Mouse (Mus musculus) embryonic facial prominence, embryonic 15.5 days (tissue): ENCODE results near the gene Zzz3. TPM values are rescaled to one million over a fixed set of nuclear protein-coding genes. Genes with fewer than 3 reads are reported as not detected.

Experiments
- ATAC-seq: fragments of 200-750 bp; cut with Nextera tagmentation; 2 replicates; pipeline ENCODE4 v1.8.0; 2017; ENCODE audit warnings: low read depth, moderate TSS enrichment; ENCODE audit not compliant: insufficient number of reproducible peaks, low FRiP score, low TSS enrichment
- H3K27ac ChIP-seq: fragments of 300-500 bp; sonication (generic); replicated peaks from 2 replicates; pipeline ENCODE4 v1.5.1; 2015; ENCODE audit warnings: mild to moderate bottlenecking, inconsistent platforms
- H3K27me3 ChIP-seq: fragments of 300-500 bp; sonication (generic); 2 replicates; pipeline ENCODE4 v1.6.1; 2015; ENCODE audit warnings: inconsistent platforms
- H3K36me3 ChIP-seq: fragments of 300-500 bp; sonication (generic); 2 replicates; pipeline ENCODE4 v1.6.1; 2015; ENCODE audit warnings: mild to moderate bottlenecking, inconsistent platforms
- H3K4me1 ChIP-seq: fragments of 300-500 bp; sonication (generic); 2 replicates; pipeline ENCODE4 v1.6.1; 2015; ENCODE audit warnings: inconsistent platforms
- H3K4me2 ChIP-seq: fragments of 300-500 bp; sonication (generic); replicated peaks from 2 replicates; pipeline ENCODE4 v1.6.1; 2015; ENCODE audit warnings: mild to moderate bottlenecking, inconsistent platforms
- H3K4me3 ChIP-seq: fragments of 300-500 bp; sonication (generic); replicated peaks from 2 replicates; pipeline ENCODE4 v1.5.1; 2015; ENCODE audit warnings: mild to moderate bottlenecking, inconsistent platforms
- H3K9ac ChIP-seq: fragments of 300-500 bp; sonication (generic); 2 replicates; pipeline ENCODE4 v1.6.1; 2015; ENCODE audit warnings: inconsistent platforms
- H3K9me3 ChIP-seq: fragments of 300-500 bp; sonication (generic); replicated peaks from 2 replicates; pipeline ENCODE4 v1.6.1; 2016; ENCODE audit warnings: inconsistent platforms
- WGBS: fragments of 180-500 bp; shearing (Covaris S2); methylation state at CpG from one replicate; pipeline ENCODE4 v1.1.7; 2015; 5-methylcytosine and 5-hydroxymethylcytosine counted together
- polyA plus RNA-seq: library from polyadenylated mRNA; unstranded; fragments of >200 nt; fragmentation: Nextera tagmentation; extraction: Ambion mirVana; gene quantifications from 2 replicates; pipeline ENCODE4 v1.2.1, GENCODE M21; 2015

Gene Zzz3
- polyA plus RNA-seq, 1 experiment from 2014 or later, result 40.9 TPM

DNA sequence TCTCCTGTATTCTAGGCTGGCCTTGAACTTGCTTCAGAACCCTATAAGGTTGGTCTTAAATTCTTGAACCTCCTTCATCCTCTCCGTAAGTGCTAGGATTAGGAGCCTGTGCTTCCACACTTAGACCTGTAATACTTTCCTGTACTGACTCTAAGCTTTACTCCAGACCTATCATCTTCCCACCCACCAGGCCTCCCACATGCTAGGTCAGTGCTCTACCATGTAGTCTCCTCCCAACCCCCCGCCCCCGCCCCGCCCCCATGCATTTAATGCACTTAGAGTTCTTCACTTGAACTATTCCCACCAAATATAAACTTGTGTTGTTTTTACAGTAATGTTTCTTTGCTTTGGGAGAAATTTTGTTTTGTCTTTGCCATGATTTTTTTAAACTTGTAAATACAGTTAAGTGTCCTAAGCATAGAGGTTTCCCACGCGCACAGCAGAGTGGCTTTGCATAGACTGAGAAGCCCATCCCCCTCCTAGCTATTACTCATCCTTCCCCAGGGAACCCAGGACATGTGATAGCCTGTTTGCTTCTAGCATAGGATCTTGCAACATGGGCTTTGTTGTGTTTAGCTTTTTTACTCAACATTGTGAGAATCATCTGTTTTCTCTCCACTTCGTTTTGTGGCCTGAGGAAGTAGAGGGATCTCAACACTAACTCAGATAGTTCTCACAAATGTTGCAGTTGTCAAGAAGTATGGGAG lies 6.8 kb downstream of the Zzz3 start:
- no peak overlapping the region for H3K4me3 ChIP-seq
- H3K9ac ChIP-seq, result no peak overlapping the region
- H3K27me3 ChIP-seq, result no peaks in the 10 kb centered on the region
- H3K4me1 ChIP-seq, result peaks cover 28% of the 10 kb centered on the region
- 67% methylated on average over 7 of the region's 7 CpGs for WGBS
- no peaks in the 10 kb centered on the region for H3K9me3 ChIP-seq
- ATAC-seq, result peak; percentile 67
- peak overlapping the region; percentile 18; the same call in 1 of the 2 replicates for H3K27ac ChIP-seq
- no peak overlapping the region for H3K4me2 ChIP-seq
- 0 out of 2 replicates have a peak, but pooled peaks cover 5% of the 10 kb centered on the region for H3K36me3 ChIP-seq

DNA sequence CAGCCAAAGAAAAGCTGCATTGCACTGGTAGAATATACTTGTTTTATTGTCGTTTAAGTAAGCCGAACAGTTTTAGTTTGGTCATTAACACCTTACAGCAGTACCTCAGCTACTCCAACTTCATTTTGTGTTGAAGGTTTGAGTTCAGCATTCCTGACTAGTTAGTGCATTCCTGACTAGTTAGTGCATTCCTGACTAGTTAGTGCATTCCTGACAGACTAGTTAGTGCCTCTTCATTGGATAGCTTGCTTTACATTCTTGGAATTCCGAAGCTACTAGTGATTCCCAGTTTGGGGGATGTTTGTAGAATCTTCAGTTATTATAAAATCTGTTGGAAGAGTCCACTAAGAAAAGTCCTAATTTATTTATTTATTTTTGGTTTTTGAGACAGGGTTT lies 7.4 kb downstream of the Zzz3 start:
- H3K9ac ChIP-seq, result no peak overlapping the region
- WGBS, result 75% methylated on average over 3 of the region's 3 CpGs
- peaks cover 24% of the 10 kb centered on the region for H3K4me1 ChIP-seq
- H3K4me2 ChIP-seq, result no peak overlapping the region
- H3K27ac ChIP-seq, result peak overlapping the region; percentile 18; the same call in 1 of the 2 replicates
- no peaks in the 10 kb centered on the region for H3K9me3 ChIP-seq
- H3K4me3 ChIP-seq, result no peak overlapping the region
- H3K36me3 ChIP-seq, result 0 out of 2 replicates have a peak, but pooled peaks cover 5% of the 10 kb centered on the region
- H3K27me3 ChIP-seq, result no peaks in the 10 kb centered on the region
- ATAC-seq, result no peak

DNA sequence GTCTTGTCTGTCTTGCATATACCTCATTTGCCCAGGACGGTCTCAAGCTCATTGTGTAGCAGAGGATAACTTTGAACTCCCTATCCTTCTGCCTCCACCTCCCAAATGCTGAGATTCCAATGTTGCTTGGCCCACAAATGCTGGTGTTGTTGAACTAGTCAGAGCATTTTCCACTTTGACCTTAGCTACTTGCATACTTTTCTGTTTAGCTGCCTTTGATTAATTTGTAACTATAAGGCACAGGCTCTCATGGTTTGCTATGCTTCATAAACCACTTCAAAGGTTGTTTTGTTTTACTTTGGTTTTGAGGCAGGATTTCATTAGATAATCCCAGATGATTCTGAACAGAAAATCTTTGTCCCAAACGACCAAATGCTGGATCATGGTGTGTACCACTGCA lies 8.6 kb downstream of the Zzz3 start:
- Histone ChIP-seq H3K4me2 (no peak overlapping the region), H3K4me1 (peaks cover 23% of the 10 kb centered on the region), H3K36me3 (0 out of 2 replicates have a peak, but pooled peaks cover 5% of the 10 kb centered on the region), H3K27ac (no peak overlapping the region), H3K9me3 (no peaks in the 10 kb centered on the region), H3K9ac (no peak overlapping the region), H3K27me3 (no peaks in the 10 kb centered on the region), H3K4me3 (no peak overlapping the region)
- ATAC-seq, result no peak
- WGBS, result 53% methylated on average over 2 of the region's 2 CpGs

DNA sequence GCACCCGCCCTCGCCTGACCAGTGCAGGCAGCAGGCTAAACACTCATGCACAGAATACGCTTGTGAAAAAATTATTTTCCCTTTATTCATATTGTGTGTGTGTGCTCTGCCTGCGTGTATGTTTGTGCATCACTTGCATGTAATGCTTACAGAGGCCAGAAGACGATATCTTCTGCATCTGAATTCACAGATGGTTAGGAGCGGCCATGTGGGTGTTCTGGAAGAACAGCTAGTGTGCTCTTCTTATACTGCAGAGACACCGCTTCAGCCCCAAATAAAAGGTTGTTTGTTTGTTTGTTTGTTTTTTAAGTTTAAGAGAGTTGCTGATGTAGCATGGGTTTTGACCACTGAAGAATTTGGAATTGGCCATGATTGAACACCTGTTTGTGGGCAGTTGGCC lies 10.1 kb downstream of the Zzz3 start:
- 90% methylated on average over 7 of the region's 7 CpGs for WGBS
- no peak for ATAC-seq

GRCm38 (mm10) chr3:152405978-152406640 lies 10.8 kb downstream of the Zzz3 start:
- Histone ChIP-seq H3K9me3 (no peaks in the 10 kb centered on the region), H3K4me3 (no peak overlapping the region), H3K27me3 (no peaks in the 10 kb centered on the region), H3K9ac (no peak overlapping the region), H3K4me1 (peaks cover 17% of the 10 kb centered on the region), H3K36me3 (no peaks in the 10 kb centered on the region), H3K4me2 (no peak overlapping the region), H3K27ac (no peak overlapping the region)
- no peak for ATAC-seq
- 78% methylated on average over 4 of the region's 4 CpGs for WGBS

More for the DNA sequence above, 10.1 kb downstream of the Zzz3 start:
- no peaks in the 10 kb centered on the region for H3K36me3 ChIP-seq
- no peak overlapping the region for H3K9ac ChIP-seq
- no peak overlapping the region for H3K27ac ChIP-seq
- no peaks in the 10 kb centered on the region for H3K27me3 ChIP-seq
- no peak overlapping the region for H3K4me2 ChIP-seq
- no peaks in the 10 kb centered on the region for H3K9me3 ChIP-seq
- peaks cover 20% of the 10 kb centered on the region for H3K4me1 ChIP-seq
- no peak overlapping the region for H3K4me3 ChIP-seq

GRCm38 (mm10) chr3:152410980-152411551 lies 15.8 kb downstream of the Zzz3 start:
- WGBS, result 71% methylated on average over 7 of the region's 7 CpGs
- H3K4me1 ChIP-seq, result 0 out of 2 replicates have a peak, but pooled peaks cover 3% of the 10 kb centered on the region

DNA sequence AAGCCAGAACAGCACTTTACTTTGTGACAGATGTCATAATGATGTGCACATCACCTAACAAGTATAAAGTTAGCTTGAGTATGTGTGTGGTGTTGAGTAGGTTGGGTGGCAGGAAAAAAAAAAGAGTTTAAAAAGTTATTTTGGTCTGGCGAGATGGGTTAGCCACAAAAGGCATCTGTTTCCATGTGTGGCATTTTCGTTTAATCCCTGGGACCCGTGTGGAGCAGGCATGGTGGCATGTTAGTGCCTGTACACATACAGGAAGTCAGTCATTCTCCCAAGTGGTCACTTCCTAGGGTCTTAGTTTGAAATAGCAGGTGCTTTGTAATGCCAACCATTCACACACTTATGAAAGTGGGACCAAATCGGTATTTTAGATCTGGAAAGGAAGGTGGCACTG lies 17.1 kb downstream of the Zzz3 start:
- Histone ChIP-seq H3K9ac (no peak overlapping the region), H3K27me3 (no peaks in the 10 kb centered on the region), H3K4me2 (no peak overlapping the region), H3K27ac (no peak overlapping the region), H3K9me3 (no peaks in the 10 kb centered on the region), H3K4me1 (no peaks in the 10 kb centered on the region), H3K4me3 (no peak overlapping the region), H3K36me3 (no peaks in the 10 kb centered on the region)
- 67% methylated on average over 4 of the region's 4 CpGs for WGBS
- no peak for ATAC-seq

More at GRCm38 (mm10) chr3:152410980-152411551, 15.8 kb downstream of the Zzz3 start:
- no peaks in the 10 kb centered on the region for H3K36me3 ChIP-seq
- no peak overlapping the region for H3K4me2 ChIP-seq
- no peak for ATAC-seq
- H3K27ac ChIP-seq, result no peak overlapping the region
- no peak overlapping the region for H3K9ac ChIP-seq
- no peak overlapping the region for H3K4me3 ChIP-seq
- no peaks in the 10 kb centered on the region for H3K9me3 ChIP-seq
- H3K27me3 ChIP-seq, result no peaks in the 10 kb centered on the region

- Histone ChIP-seq H3K4me3 (no peak overlapping the region), H3K9ac (no peak overlapping the region), H3K4me1 (no peaks in the 10 kb centered on the region), H3K27me3 (no peaks in the 10 kb centered on the region), H3K9me3 (no peaks in the 10 kb centered on the region), H3K36me3 (peaks cover 24% of the 10 kb centered on the region), H3K27ac (no peak overlapping the region), H3K4me2 (no peak overlapping the region)
- no peak for ATAC-seq
- WGBS, result 93% methylated on average over 8 of the region's 8 CpGs
These were observed 33.7 kb downstream of the Zzz3 start for GRCm38 (mm10) chr3:152428925-152429324.

GRCm38 (mm10) chr3:152432677-152433076 lies 37.4 kb downstream of the Zzz3 start:
- Histone ChIP-seq H3K9ac (no peak overlapping the region), H3K9me3 (no peaks in the 10 kb centered on the region), H3K4me1 (no peaks in the 10 kb centered on the region), H3K27me3 (no peaks in the 10 kb centered on the region), H3K4me3 (no peak overlapping the region), H3K4me2 (no peak overlapping the region), H3K27ac (no peak overlapping the region), H3K36me3 (peaks cover 17% of the 10 kb centered on the region)
- ATAC-seq, result no peak
- 94% methylated on average over 7 of the region's 7 CpGs for WGBS

DNA sequence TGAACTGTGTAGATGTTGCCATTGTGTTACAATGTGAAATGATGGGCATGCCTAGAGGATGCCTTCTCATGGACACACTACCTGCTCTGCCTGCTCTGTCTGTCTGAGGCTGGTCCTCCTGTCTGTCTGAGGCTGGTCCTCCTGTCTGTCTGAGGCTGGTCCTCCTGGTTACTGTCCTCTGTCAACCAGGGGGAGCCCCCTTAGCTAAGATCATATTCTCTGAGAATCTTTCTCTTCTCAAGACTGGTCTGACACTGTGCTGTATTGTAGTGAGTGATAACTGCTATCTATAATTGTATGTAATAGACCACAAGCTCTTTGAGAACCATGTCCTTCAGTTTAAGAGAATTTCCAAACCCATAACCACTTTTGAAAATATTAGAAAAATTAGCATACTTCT lies 40.3 kb downstream of the Zzz3 start:
- no peak overlapping the region for H3K4me3 ChIP-seq
- peaks cover 8% of the 10 kb centered on the region; the same call in 1 of the 2 replicates for H3K36me3 ChIP-seq
- H3K4me2 ChIP-seq, result no peak overlapping the region
- H3K27ac ChIP-seq, result no peak overlapping the region
- no peaks in the 10 kb centered on the region for H3K27me3 ChIP-seq
- H3K9ac ChIP-seq, result no peak overlapping the region
- no peaks in the 10 kb centered on the region for H3K9me3 ChIP-seq
- ATAC-seq, result no peak
- H3K4me1 ChIP-seq, result no peaks in the 10 kb centered on the region

- no peak for ATAC-seq
- WGBS, result 96% methylated on average over 7 of the region's 7 CpGs
- H3K9me3 ChIP-seq, result no peaks in the 10 kb centered on the region
- no peak overlapping the region for H3K4me3 ChIP-seq
- H3K27me3 ChIP-seq, result no peaks in the 10 kb centered on the region
- peaks cover 7% of the 10 kb centered on the region; the same call in 1 of the 2 replicates for H3K36me3 ChIP-seq
- no peak overlapping the region for H3K4me2 ChIP-seq
- H3K9ac ChIP-seq, result no peak overlapping the region
- no peak overlapping the region for H3K27ac ChIP-seq
- no peaks in the 10 kb centered on the region for H3K4me1 ChIP-seq
These were observed 42.8 kb downstream of the Zzz3 start for GRCm38 (mm10) chr3:152438068-152438467.
